Mouse (Mus musculus) CH12.LX (cell line): ENCODE measurements around the gene Dscaml1. TPM values are rescaled to one million over a fixed set of nuclear protein-coding genes. Genes with fewer than 3 reads are reported as not detected.
A peak's percentile ranks its signal among the peaks of the same experiment; 100 is the strongest.

Experiments
- DNase-seq: peaks from one replicate; pipeline ENCODE4 v3.0.0-alpha.2; 2013; ENCODE audit errors: extremely low read depth
- H3K27ac ChIP-seq: 2 replicates; pipeline ENCODE4 v1.5.1; 2012; ENCODE audit warnings: low read depth, mild to moderate bottlenecking, control low read depth, moderate library complexity; ENCODE audit not compliant: insufficient read depth
- H3K27me3 ChIP-seq: replicated peaks from 2 replicates; pipeline ENCODE3; 2012; ENCODE audit warnings: inconsistent platforms
- H3K36me3 ChIP-seq, 2 experiments: replicated peaks in 1 of 2; 2 replicates each; pipeline versions ENCODE3 to v1.6.1; 2012; ENCODE audit warnings: inconsistent platforms in 1 of 2, low read length in 1 of 2, mild to moderate bottlenecking in 1 of 2, mixed read lengths in 1 of 2, moderate library complexity in 1 of 2; ENCODE audit not compliant: control insufficient read depth in 1 of 2, insufficient read depth in 1 of 2
- H3K4me1 ChIP-seq, 2 experiments: 2 replicates each; pipeline ENCODE4 v1.6.1; 2012; ENCODE audit warnings: inconsistent platforms in 1 of 2, moderate library complexity in 1 of 2; ENCODE audit not compliant: insufficient read depth in 2 of 2, control insufficient read depth in 1 of 2
- H3K4me2 ChIP-seq: 2 replicates; pipeline ENCODE4 v1.6.1; 2012; ENCODE audit warnings: low read depth, mild to moderate bottlenecking, control low read depth; ENCODE audit not compliant: poor library complexity, insufficient read depth, severe bottlenecking
- H3K4me3 ChIP-seq, 3 experiments: fragments of 150-350 bp in 1 of 3; sonication (generic) in 1 of 3; replicated peaks in 1 of 3; 2 replicates each; pipeline versions ENCODE3 to v1.5.1; 2011 to 2012; ENCODE audit warnings: low read depth in 2 of 3, low read length in 2 of 3, mild to moderate bottlenecking in 2 of 3, moderate library complexity in 2 of 3, control low read depth in 1 of 3, improper control_type of control experiment in 1 of 3, inconsistent platforms in 1 of 3, mixed read lengths in 1 of 3; ENCODE audit not compliant: poor library complexity in 1 of 3
- H3K79me2 ChIP-seq: replicated peaks from 2 replicates; pipeline ENCODE4 v1.6.1; 2012; ENCODE audit warnings: mild to moderate bottlenecking, moderate library complexity; ENCODE audit not compliant: control insufficient read depth, poor library complexity, insufficient read depth, severe bottlenecking; ENCODE audit errors: extremely low read depth
- H3K9ac ChIP-seq: 2 replicates; pipeline ENCODE4 v1.6.1; 2012; ENCODE audit warnings: low read depth, mild to moderate bottlenecking, control low read depth, moderate library complexity; ENCODE audit not compliant: insufficient read depth
- H3K9me3 ChIP-seq: replicated peaks from 2 replicates; pipeline ENCODE3; 2012; ENCODE audit warnings: low read length, inconsistent platforms, mixed read lengths
- BHLHE40 ChIP-seq: IDR thresholded peaks from 2 replicates; pipeline ENCODE4 v1.6.1; 2011; ENCODE audit warnings: mild to moderate bottlenecking, low read depth, low read length, improper control_type of control experiment
- CTCF ChIP-seq, 2 experiments: IDR thresholded peaks in 1 of 2; conservative IDR thresholded peaks in 1 of 2; 2 replicates each; pipeline ENCODE4 v1.5.1; 2011 to 2012; ENCODE audit warnings: low read depth in 2 of 2, low read length in 2 of 2, improper control_type of control experiment in 1 of 2, inconsistent platforms in 1 of 2, mild to moderate bottlenecking in 1 of 2, moderate library complexity in 1 of 2
- E2F4 ChIP-seq: IDR thresholded peaks from 2 replicates; pipeline ENCODE4 v1.6.1; 2011; ENCODE audit warnings: low read depth, low read length, improper control_type of control experiment; ENCODE audit not compliant: insufficient replicate concordance
- ELF1 ChIP-seq: IDR thresholded peaks from 2 replicates; pipeline ENCODE4 v1.6.1; 2014; ENCODE audit warnings: low read depth, mild to moderate bottlenecking, inconsistent platforms, low read length, improper control_type of control experiment
- HCFC1 ChIP-seq: IDR thresholded peaks from 2 replicates; pipeline ENCODE4 v1.6.1; 2012; ENCODE audit warnings: low read depth, mild to moderate bottlenecking, inconsistent platforms, low read length, improper control_type of control experiment
- MAX ChIP-seq: IDR thresholded peaks from 2 replicates; pipeline ENCODE4 v1.6.1; 2011; ENCODE audit warnings: low read length, improper control_type of control experiment
- MXI1 ChIP-seq: IDR thresholded peaks from 2 replicates; pipeline ENCODE4 v1.6.1; 2011; ENCODE audit warnings: mild to moderate bottlenecking, low read depth, low read length, improper control_type of control experiment
- NELFE ChIP-seq: IDR thresholded peaks from 2 replicates; pipeline ENCODE4 v1.6.1; 2011; ENCODE audit warnings: low read depth, low read length, improper control_type of control experiment
- RAD21 ChIP-seq: IDR thresholded peaks from 2 replicates; pipeline ENCODE4 v1.6.1; 2011; ENCODE audit warnings: low read depth, mild to moderate bottlenecking, low read length, improper control_type of control experiment, moderate library complexity
- SIN3A ChIP-seq: IDR thresholded peaks from 2 replicates; pipeline ENCODE4 v1.6.1; 2012; ENCODE audit warnings: low read length, improper control_type of control experiment, inconsistent platforms
- SMC3 ChIP-seq: IDR thresholded peaks from 2 replicates; pipeline ENCODE4 v1.6.1; 2011; ENCODE audit warnings: low read depth, low read length, improper control_type of control experiment
- TCF12 ChIP-seq: IDR thresholded peaks from 2 replicates; pipeline ENCODE4 v1.6.1; 2014; ENCODE audit warnings: low read depth, mild to moderate bottlenecking, inconsistent platforms, low read length, improper control_type of control experiment
- USF1 ChIP-seq: IDR thresholded peaks from 2 replicates; pipeline ENCODE4 v1.6.1; 2014; ENCODE audit warnings: low read depth, mild to moderate bottlenecking, inconsistent platforms, low read length, improper control_type of control experiment
- ZC3H11A ChIP-seq: IDR thresholded peaks from 2 replicates; pipeline ENCODE4 v1.6.1; 2012; ENCODE audit warnings: low read depth, mild to moderate bottlenecking, inconsistent platforms, low read length, improper control_type of control experiment
- dilution Hi-C: fragments of 300-500 bp; cut with MboI; formaldehyde crosslinking; loops from 2 replicates; pipeline ENCODE4 v1.14.3; 2020; ENCODE audit warnings: low sequenced_read_pairs; ENCODE audit not compliant: extremely low pct_unique_long_range_greater_than_20kb, extremely low pct_ligation_motif_present
- in situ Hi-C: fragments of 300-500 bp; cut with MboI; formaldehyde crosslinking; loops from 3 replicates; pipeline ENCODE4 v1.14.3; 2019; ENCODE audit warnings: low sequenced_read_pairs, low pct_ligation_motif_present, low pct_unique_long_range_greater_than_20kb, mixed read lengths
- polyA plus RNA-seq: library from polyadenylated mRNA; unstranded; fragments of >175 nt; gene quantifications from 2 replicates; pipeline ENCODE4 v1.2.1, GENCODE M21; 2012; ENCODE audit warnings: low read depth; ENCODE audit not compliant: insufficient read length
- total RNA-seq, 2 experiments: library from RNA; depleted of rRNA; stranded (reverse); fragments of 300-350 nt in 1 of 2; fragments of >200 nt in 1 of 2; gene quantifications; 2 replicates each; pipeline ENCODE4 v1.2.3; 2012 to 2014

The Dscaml1 gene
- total and polyA plus RNA-seq, 3 experiments = not detected

DNA sequence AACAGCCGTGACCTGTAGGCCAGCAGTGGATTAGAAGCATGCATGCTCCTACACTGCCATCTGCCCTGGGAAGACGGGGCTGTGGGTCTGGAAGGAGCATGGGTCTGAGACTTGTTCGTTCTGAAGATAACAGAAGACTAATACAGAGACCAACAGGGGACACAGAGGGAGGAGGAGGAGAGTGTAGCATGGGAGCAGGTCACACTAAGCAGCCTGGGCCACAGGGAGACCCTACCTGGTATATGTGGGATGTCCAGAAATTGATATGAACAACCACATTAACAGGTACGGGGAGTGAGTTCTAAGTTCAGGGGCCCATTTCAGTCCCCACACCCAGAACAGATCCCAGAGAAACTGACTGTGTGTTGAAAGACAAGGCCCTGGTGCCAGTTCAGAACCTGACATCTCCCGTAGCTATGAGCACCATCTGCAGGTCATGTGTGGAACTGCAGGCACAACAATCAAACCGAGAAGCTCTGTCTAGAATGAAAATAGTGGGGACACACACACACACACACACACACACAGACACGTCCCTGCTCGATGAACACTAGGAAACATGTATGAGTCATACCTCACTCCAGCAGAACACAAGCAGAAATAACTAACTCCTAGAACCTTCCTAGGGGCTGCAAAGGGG is 328.1 kb downstream of the Dscaml1 start:
- Histone ChIP-seq H3K27ac (no peak overlapping the region), H3K4me3 (no peak overlapping the region), H3K9ac (no peak overlapping the region), H3K79me2 (no peaks in the 10 kb centered on the region), H3K4me2 (no peak overlapping the region), H3K27me3 (peaks cover 44% of the 10 kb centered on the region), H3K36me3 (no peaks in the 10 kb centered on the region), H3K4me1 (no peaks in the 10 kb centered on the region), H3K9me3 (peaks cover 2% of the 10 kb centered on the region)
- in situ Hi-C loops = no loop called here
- no peak for TF ChIP-seq USF1
- TF ChIP-seq ELF1 = no peak
- peak; percentile 84 to 90 for TF ChIP-seq CTCF (conservative IDR thresholded peaks at IDR 0.05 in 1 of 2, IDR thresholded peaks at IDR 0.05 in 1 of 2; ENCODE audit: low read depth in 2 of 2, low read length in 2 of 2)
- peak; percentile 87 for TF ChIP-seq RAD21
- no peak for TF ChIP-seq MXI1
- TF ChIP-seq MAX = no peak
- TF ChIP-seq BHLHE40 = no peak
- no peak for TF ChIP-seq SIN3A
- TF ChIP-seq ZC3H11A = peak; percentile 10; the same call in 1 of the 2 replicates
- peak; percentile 80 for TF ChIP-seq SMC3
- dilution Hi-C loops = no loop called here
- peak; percentile 71 for DNase-seq

DNA sequence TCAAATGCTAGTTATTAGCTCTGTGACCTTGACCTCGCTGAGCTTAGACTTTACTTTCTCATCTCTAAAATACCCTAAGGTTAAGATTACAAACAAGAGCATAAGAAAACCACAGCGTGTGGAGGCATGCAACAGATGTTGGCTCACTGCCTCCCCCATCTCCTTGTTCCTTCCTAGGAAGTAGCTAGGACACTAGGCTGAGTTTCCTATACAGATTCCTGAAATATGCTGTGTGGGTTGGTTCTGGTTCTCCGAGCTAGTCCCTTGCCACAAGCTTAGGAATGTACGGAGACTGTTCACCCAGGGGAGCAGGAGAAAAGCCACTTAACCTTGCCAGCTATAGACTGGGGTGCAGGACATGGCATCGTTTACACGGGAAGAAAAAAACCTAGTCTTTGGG is 339.8 kb downstream of the Dscaml1 start:
- DNase-seq = no peak
- dilution Hi-C loops = no loop called here
- no peaks in the 10 kb centered on the region for H3K4me1 ChIP-seq
- TF ChIP-seq USF1 = no peak
- TF ChIP-seq TCF12 = no peak
- TF ChIP-seq NELFE = no peak
- TF ChIP-seq E2F4 = no peak
- TF ChIP-seq, all 38 proteins: peak for 0
- no peaks in the 10 kb centered on the region for H3K27me3 ChIP-seq
- no peak overlapping the region for H3K9ac ChIP-seq
- in situ Hi-C loops = no loop called here
- peaks cover 16 to 43% of the 10 kb centered on the region in 2 experiments for H3K36me3 ChIP-seq
- no peaks in the 10 kb centered on the region for H3K79me2 ChIP-seq
- H3K4me3 ChIP-seq = no peak overlapping the region
- no peaks in the 10 kb centered on the region for H3K9me3 ChIP-seq
- no peak overlapping the region for H3K4me2 ChIP-seq
- H3K27ac ChIP-seq = no peak overlapping the region

DNA sequence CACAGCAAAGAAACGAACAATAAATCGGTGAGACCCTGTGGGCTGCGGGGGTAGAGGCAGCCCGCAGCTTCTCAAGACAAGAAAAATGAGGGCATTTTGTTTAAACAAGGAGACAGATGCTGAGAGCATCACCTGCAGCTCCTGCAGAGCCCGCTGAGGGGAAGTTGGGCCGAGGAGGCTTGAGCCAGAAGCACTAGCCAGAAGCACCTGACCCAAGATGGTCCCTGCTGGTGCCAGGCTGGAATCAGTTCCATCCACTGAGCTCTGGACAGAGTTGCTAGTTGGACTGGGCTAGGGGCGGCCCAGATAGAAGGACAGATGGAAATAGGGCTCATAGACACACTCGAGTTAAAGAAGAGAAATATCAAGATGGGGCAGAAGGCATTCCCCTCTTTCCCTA is 340.7 kb downstream of the Dscaml1 start:
- no peaks in the 10 kb centered on the region for H3K9me3 ChIP-seq
- H3K79me2 ChIP-seq = no peaks in the 10 kb centered on the region
- no peak overlapping the region for H3K27ac ChIP-seq
- in situ Hi-C loops (no loop called here), dilution Hi-C loops (no loop called here)
- H3K36me3 ChIP-seq = peaks cover 25 to 53% of the 10 kb centered on the region in 2 experiments
- no peaks in the 10 kb centered on the region for H3K4me1 ChIP-seq
- no peak overlapping the region for H3K4me3 ChIP-seq
- no peaks in the 10 kb centered on the region for H3K27me3 ChIP-seq
- DNase-seq = no peak
- no peak overlapping the region for H3K9ac ChIP-seq
- TF ChIP-seq HCFC1 = no peak
- H3K4me2 ChIP-seq = no peak overlapping the region
